Mouse (Mus musculus): ENCODE data around the gene Zfp457. TPM values are rescaled to one million over a fixed set of nuclear protein-coding genes. Genes with fewer than 3 reads are reported as not detected.
A peak's percentile ranks its signal among the peaks of the same experiment; 100 is the strongest.
"Not testable (repeated sequence)": the region's sequence is repeated elsewhere in the genome, so short reads cannot be mapped to it uniquely, and the experiment has no call there.

The Zfp457 gene
- 1 to 10 TPM; 3.3 to 4.3 TPM for total RNA-seq (2021)
- long read RNA-seq, experiment 1, partial matches to known transcripts, result 0 of 1 reads
- long read RNA-seq, experiment 1, other reads (novel, unspliced or antisense), result 0 of 1 reads
- long read RNA-seq, experiment 2, result 0 reads

DNA sequence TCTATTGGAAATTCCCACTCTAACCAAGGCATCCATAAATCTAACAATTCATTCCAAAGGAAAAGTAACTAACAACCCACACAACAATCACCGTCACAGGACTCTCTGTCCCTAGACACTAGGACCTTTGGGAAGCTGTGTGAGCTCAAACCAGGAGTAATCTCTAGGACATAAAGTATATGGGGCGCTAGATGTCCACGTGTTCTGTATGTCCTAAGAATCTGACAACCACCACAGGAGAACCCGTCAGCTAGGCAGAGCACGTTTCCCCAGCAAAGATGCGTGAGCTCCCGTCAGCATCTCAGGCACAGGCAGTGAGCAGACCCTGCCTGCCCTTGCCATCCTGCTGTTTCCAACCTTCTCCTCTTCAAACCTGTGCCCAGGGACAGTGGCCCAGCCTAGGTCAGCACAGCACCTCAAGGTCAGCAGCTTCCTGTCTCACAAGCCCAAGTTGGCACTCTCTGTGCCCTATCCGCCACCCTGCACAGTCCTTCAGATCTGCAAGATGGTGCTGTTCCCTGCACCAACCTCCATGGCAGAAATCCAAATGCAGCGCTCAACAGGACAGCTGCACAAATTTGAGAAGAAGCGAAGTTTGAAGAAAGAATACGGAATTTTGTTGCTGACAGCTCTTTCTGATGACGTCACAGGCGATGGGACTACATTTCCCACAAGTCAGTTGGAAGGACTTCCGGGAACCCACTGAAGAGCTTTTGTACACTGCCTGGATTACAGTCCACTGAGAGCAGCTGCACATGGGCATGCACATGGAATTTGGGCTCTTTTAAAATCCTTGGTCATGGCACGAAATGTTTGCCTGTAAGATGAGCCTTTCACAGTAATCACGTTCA lies at the start of gene Zfp457:
Gene Zfp457 (minus strand): TSS at position 664 of the 851 bp plus-strand sequence.
- peak; percentile 80 for DNase-seq

GRCm38 (mm10) chr13:67351854-67352253 lies 45.6 kb upstream of the Zfp457 start:
- no peak for DNase-seq

- DNase-seq, result no peak
Measured at GRCm38 (mm10) chr13:67343422-67343821, 37.1 kb upstream of the Zfp457 start.

DNA sequence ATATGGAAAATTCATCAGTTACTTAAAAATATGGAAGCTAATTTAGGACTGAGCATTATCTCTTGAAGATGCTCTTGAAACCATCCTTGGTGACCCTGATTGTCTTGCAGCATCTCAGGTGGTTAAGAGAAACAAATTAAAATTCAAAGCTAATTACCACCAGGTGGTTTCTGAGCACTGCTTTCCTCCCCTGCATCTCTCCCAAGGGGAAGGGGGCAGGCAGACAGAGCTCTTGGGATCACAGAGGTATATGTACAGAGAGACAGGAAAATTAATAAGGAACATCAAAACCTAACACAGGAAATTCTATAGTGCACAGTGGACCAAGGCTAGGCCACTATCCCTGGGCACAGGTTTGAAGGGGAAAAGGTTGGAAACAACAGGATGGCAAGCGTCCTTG lies 26.6 kb upstream of the Zfp457 start:
- no peak for DNase-seq

GRCm38 (mm10) chr13:67332019-67332724 lies 25.9 kb upstream of the Zfp457 start, which contains the start of gene Zfp595:
Zfp595 (minus strand) TSS chr13:67332570.
- DNase-seq, result peak; percentile 84

DNA sequence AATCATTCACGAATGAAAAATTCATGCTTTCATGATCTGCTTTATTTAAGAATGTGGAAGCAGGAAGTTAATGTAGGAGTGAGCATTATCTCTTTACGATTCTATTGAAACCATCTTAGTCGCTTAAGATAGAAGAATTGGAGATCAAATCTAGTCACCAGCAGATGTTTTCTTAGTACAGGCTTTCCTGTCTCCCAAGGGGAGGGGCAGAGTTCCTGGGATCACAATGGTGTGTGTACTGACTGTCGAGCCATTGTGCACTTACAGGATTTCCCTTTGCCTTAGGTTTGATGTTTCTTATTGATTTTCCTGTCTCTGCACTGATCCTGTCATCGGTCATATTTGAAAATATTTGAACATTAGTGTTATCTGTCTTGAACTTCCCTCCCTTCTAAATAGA lies 433 bp upstream of the Zfp457 start:
- DNase-seq, result no peak

- no peak for DNase-seq
Measured at GRCm38 (mm10) chr13:67278314-67278713, 28.0 kb downstream of the Zfp457 start, which contains the start of gene Zfp458. Zfp458 (minus strand) TSS chr13:67278466.

GRCm38 (mm10) chr13:67269383-67270065 lies 36.8 kb downstream of the Zfp457 start:
- DNase-seq, result not testable (repeated sequence)

DNA sequence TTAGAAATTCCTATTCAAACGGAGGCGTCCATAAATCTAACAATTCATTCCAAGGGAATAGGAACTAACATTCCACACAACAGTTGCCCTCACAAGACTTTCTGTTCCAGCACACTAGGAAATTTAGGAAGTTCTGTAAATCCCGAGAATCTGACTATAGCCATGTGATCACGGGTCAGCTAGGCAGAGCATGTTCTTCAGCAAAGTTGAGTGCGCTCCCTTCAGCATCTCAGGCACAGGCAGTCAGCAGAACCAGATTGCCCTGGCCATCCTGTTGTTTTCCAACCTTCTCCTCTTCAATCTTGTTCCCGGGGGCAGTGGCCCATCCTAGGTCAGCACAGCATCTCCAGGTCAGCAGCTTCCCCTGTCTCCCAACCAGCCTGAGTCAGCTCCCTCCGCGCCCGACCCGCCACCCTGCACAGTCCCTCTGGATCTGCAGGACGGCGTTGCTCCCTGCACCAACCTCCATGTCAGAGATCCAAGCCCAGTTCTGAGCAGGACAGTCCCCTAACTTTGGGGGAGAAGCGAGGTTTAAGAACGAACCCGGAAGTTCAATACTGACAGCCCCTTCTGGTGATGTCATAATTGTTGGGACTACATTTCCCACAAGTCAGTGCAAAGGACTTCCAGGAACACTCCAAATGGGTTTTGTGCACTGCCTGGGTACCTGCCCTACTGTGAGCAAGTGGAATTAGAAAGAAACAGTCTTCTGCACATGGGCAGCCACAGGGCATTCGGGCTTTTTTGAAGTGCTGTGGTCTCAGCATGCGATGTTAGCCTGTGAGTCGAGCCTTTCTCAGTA lies 37.5 kb downstream of the Zfp457 start:
- peak; percentile 59 for DNase-seq

Other genes with a start within 250 kb of the Zfp457 start
- gene Zfp712, start 245.3 kb downstream of the Zfp457 start, total RNA-seq (2021), result under 1 TPM; 0.94 to 0.95 TPM
- gene Zfp708, start 208.5 kb downstream of the Zfp457 start, total RNA-seq (2021), result 1 to 10 TPM in 1 of 2 experiments, under 1 TPM in 1; 0.32 to 1.3 TPM
- 1 to 10 TPM; 2.1 to 3.3 TPM for gene Gm28557, start 197.9 kb downstream of the Zfp457 start, total RNA-seq (2021)
- gene Rslcan18, start 190.2 kb downstream of the Zfp457 start, total RNA-seq (2021), result under 1 TPM; 0.46 to 0.51 TPM
- 1 to 10 TPM; 4.1 to 4.3 TPM for gene Zfp759, start 184.8 kb downstream of the Zfp457 start, total RNA-seq (2021)
- 1 to 10 TPM; 1.8 to 1.9 TPM for gene Rsl1, start 133.3 kb downstream of the Zfp457 start, total RNA-seq (2021)
- under 1 TPM; 0.43 to 0.49 TPM for gene Zfp455, start 112.0 kb downstream of the Zfp457 start, total RNA-seq (2021)
- 1 to 10 TPM; 1.0 to 1.1 TPM for gene Zfp458, start 28.0 kb downstream of the Zfp457 start, total RNA-seq (2021)
- gene Zfp595, start 26.1 kb upstream of the Zfp457 start, total RNA-seq (2021), result 1 to 10 TPM; 1.7 TPM
- under 1 TPM in 1 of 2 experiments, not detected in 1; 0.94 TPM for gene Gm28044, start 54.1 kb upstream of the Zfp457 start, total RNA-seq (2021)
- 1 to 10 TPM in 1 of 2 experiments, under 1 TPM in 1; 0.99 to 1.2 TPM for gene Zfp953, start 54.1 kb upstream of the Zfp457 start, total RNA-seq (2021)
- gene Gm28041, start 69.2 kb upstream of the Zfp457 start, total RNA-seq (2021), result 1 to 10 TPM in 1 of 2 experiments, not detected in 1; 1.2 TPM
- under 1 TPM; 0.23 to 0.32 TPM for gene Zfp456, start 69.3 kb upstream of the Zfp457 start, total RNA-seq (2021)
- 1 to 10 TPM in 1 of 2 experiments, under 1 TPM in 1; 0.64 to 1.1 TPM for gene Zfp429, start 93.3 kb upstream of the Zfp457 start, total RNA-seq (2021)
- under 1 TPM; 0.16 to 0.36 TPM for gene Zfp459, start 114.9 kb upstream of the Zfp457 start, total RNA-seq (2021)
- gene Zfp874a, start 145.1 kb upstream of the Zfp457 start, total RNA-seq (2021), result 1 to 10 TPM; 3.9 to 4.2 TPM
- 10 to 100 TPM in 1 of 2 experiments, 1 to 10 TPM in 1; 8.3 to 11.0 TPM for gene Zfp874b, start 177.8 kb upstream of the Zfp457 start, total RNA-seq (2021)
- 1 to 10 TPM; 2.8 to 2.9 TPM for gene Zfp58, start 194.1 kb upstream of the Zfp457 start, total RNA-seq (2021)
- gene Gm26965, start 219.7 kb upstream of the Zfp457 start, total RNA-seq (2021), result not detected
- 1 to 10 TPM; 4.5 to 5.6 TPM for gene Zfp87, start 219.7 kb upstream of the Zfp457 start, total RNA-seq (2021)
- gene Zfp748, start 247.3 kb upstream of the Zfp457 start, total RNA-seq (2021), result 1 to 10 TPM; 2.2 to 2.6 TPM

Data from gastrocnemius, postnatal 25 days (tissue).